Mouse (Mus musculus) MEL (cell line): ENCODE measurements around the gene 4833439L19Rik. TPM values are rescaled to one million over a fixed set of nuclear protein-coding genes. Genes with fewer than 3 reads are reported as not detected.
A peak's percentile ranks its signal among the peaks of the same experiment; 100 is the strongest.

Experiments
- DNase-seq: peaks from one replicate; pipeline ENCODE4 v3.0.0; 2011; ENCODE audit warnings: low read depth, low spot score
- H3K27ac ChIP-seq: 2 replicates; pipeline ENCODE4 v1.5.1; 2012; ENCODE audit warnings: low read depth, mild to moderate bottlenecking, control low read depth, low read length, moderate library complexity; ENCODE audit not compliant: control insufficient read depth
- H3K27me3 ChIP-seq, 2 experiments: fragments of 150-350 bp in 1 of 2; sonication (generic) in 1 of 2; 2 replicates each; pipeline ENCODE4 v1.6.1; 2012; ENCODE audit warnings: low read length in 2 of 2, mild to moderate bottlenecking in 2 of 2, improper control_type of control experiment in 1 of 2, moderate library complexity in 1 of 2; ENCODE audit not compliant: insufficient read depth in 2 of 2, control insufficient read depth in 1 of 2
- H3K36me3 ChIP-seq, 2 experiments: 2 replicates each; pipeline ENCODE4 v1.6.1; 2012 to 2014; ENCODE audit warnings: low read length in 2 of 2, improper control_type of control experiment in 1 of 2, inconsistent platforms in 1 of 2, mild to moderate bottlenecking in 1 of 2; ENCODE audit not compliant: insufficient read depth in 2 of 2, control insufficient read depth in 1 of 2
- H3K4me1 ChIP-seq, 2 experiments: fragments of 150-350 bp in 1 of 2; sonication (generic) in 1 of 2; 2 replicates each; pipeline ENCODE4 v1.6.1; 2012; ENCODE audit warnings: low read length in 2 of 2, improper control_type of control experiment in 1 of 2, mild to moderate bottlenecking in 1 of 2; ENCODE audit not compliant: insufficient read depth in 2 of 2, control insufficient read depth in 1 of 2
- H3K4me3 ChIP-seq, 2 experiments: fragments of 150-350 bp in 1 of 2; sonication (generic) in 1 of 2; 2 replicates each; pipeline ENCODE4 v1.5.1; 2012; ENCODE audit warnings: low read depth in 2 of 2, low read length in 2 of 2, mild to moderate bottlenecking in 2 of 2, moderate library complexity in 2 of 2, control low read depth in 1 of 2, improper control_type of control experiment in 1 of 2; ENCODE audit not compliant: control insufficient read depth in 1 of 2, insufficient read depth in 1 of 2
- H3K79me2 ChIP-seq: 2 replicates; pipeline ENCODE4 v1.6.1; 2012; ENCODE audit warnings: mild to moderate bottlenecking, low read length, moderate library complexity; ENCODE audit not compliant: control insufficient read depth, poor library complexity, insufficient read depth
- H3K9ac ChIP-seq: 2 replicates; pipeline ENCODE4 v1.6.1; 2012; ENCODE audit warnings: low read depth, mild to moderate bottlenecking, control low read depth, low read length, moderate library complexity; ENCODE audit not compliant: control insufficient read depth, poor library complexity, severe bottlenecking
- H3K9me3 ChIP-seq: fragments of 150-350 bp; sonication (generic); replicated peaks from 2 replicates; pipeline ENCODE4 v1.6.1; 2012; ENCODE audit warnings: mild to moderate bottlenecking, low read length, improper control_type of control experiment, moderate library complexity; ENCODE audit not compliant: insufficient read depth
- CHD2 ChIP-seq: IDR thresholded peaks from 2 replicates; pipeline ENCODE4 v1.6.1; 2011; ENCODE audit warnings: low read length, improper control_type of control experiment
- CTCF ChIP-seq, 3 experiments: IDR thresholded peaks in 2 of 3; conservative IDR thresholded peaks in 1 of 3; 2 replicates each; pipeline ENCODE4 v1.5.1; 2011 to 2012; ENCODE audit warnings: low read length in 3 of 3, low read depth in 2 of 3, mild to moderate bottlenecking in 2 of 3, improper control_type of control experiment in 1 of 3, inconsistent platforms in 1 of 3, mixed read lengths in 1 of 3, moderate library complexity in 1 of 3; ENCODE audit not compliant: control insufficient read depth in 1 of 3, insufficient read depth in 1 of 3, poor library complexity in 1 of 3, severe bottlenecking in 1 of 3
- EP300 ChIP-seq, 2 experiments: IDR thresholded peaks; 2 replicates each; pipeline ENCODE4 v1.6.1; 2011; ENCODE audit warnings: improper control_type of control experiment in 2 of 2, low read length in 2 of 2, low read depth in 1 of 2, mild to moderate bottlenecking in 1 of 2
- ETS1 ChIP-seq: IDR thresholded peaks from 2 replicates; pipeline ENCODE4 v1.6.1; 2012; ENCODE audit warnings: low read depth, mild to moderate bottlenecking, inconsistent platforms, low read length, improper control_type of control experiment, moderate library complexity
- HCFC1 ChIP-seq: IDR thresholded peaks from 2 replicates; pipeline ENCODE4 v1.6.1; 2012; ENCODE audit warnings: low read depth, mild to moderate bottlenecking, inconsistent platforms, low read length, improper control_type of control experiment, moderate library complexity
- JUND ChIP-seq: IDR thresholded peaks from 2 replicates; pipeline ENCODE4 v1.6.1; 2011; ENCODE audit warnings: low read depth, mild to moderate bottlenecking, improper control_type of control experiment, low read length
- KAT2A ChIP-seq: conservative IDR thresholded peaks from 2 replicates; pipeline ENCODE4 v1.6.1; 2012; ENCODE audit warnings: low read depth, low read length, improper control_type of control experiment, inconsistent platforms
- NELFE ChIP-seq: IDR thresholded peaks from 2 replicates; pipeline ENCODE4 v1.6.1; 2011; ENCODE audit warnings: low read depth, low read length, improper control_type of control experiment
- POLR2A ChIP-seq, 2 experiments: IDR thresholded peaks; 2 replicates each; pipeline ENCODE4 v1.6.1; 2011 to 2012; ENCODE audit warnings: low read length in 2 of 2, mild to moderate bottlenecking in 2 of 2, control low read depth in 1 of 2, improper control_type of control experiment in 1 of 2, low read depth in 1 of 2, moderate library complexity in 1 of 2; ENCODE audit not compliant: control insufficient read depth in 1 of 2, insufficient read depth in 1 of 2, poor library complexity in 1 of 2
- SIN3A ChIP-seq: IDR thresholded peaks from 2 replicates; pipeline ENCODE4 v1.6.1; 2012; ENCODE audit warnings: low read length, improper control_type of control experiment, inconsistent platforms
- UBTF ChIP-seq: IDR thresholded peaks from 2 replicates; pipeline ENCODE4 v1.6.1; 2012; ENCODE audit warnings: low read depth, mild to moderate bottlenecking, inconsistent platforms, low read length, improper control_type of control experiment, moderate library complexity, borderline replicate concordance; ENCODE audit not compliant: insufficient read depth
- USF2 ChIP-seq, 2 experiments: IDR thresholded peaks; 2 replicates each; pipeline ENCODE4 v1.6.1; 2011 to 2012; ENCODE audit warnings: improper control_type of control experiment in 2 of 2, low read length in 2 of 2, borderline replicate concordance in 1 of 2, inconsistent platforms in 1 of 2, low read depth in 1 of 2, mild to moderate bottlenecking in 1 of 2; ENCODE audit not compliant: insufficient read depth in 1 of 2
- ZMIZ1 ChIP-seq: IDR thresholded peaks from 2 replicates; pipeline ENCODE4 v1.6.1; 2012; ENCODE audit warnings: low read depth, mild to moderate bottlenecking, inconsistent platforms, low read length, improper control_type of control experiment, moderate library complexity
- ZNF384 ChIP-seq: IDR thresholded peaks from 2 replicates; pipeline ENCODE4 v1.6.1; 2012; ENCODE audit warnings: low read depth, mild to moderate bottlenecking, inconsistent platforms, low read length, improper control_type of control experiment
- polyA plus RNA-seq, 2 experiments: library from polyadenylated mRNA; stranded (reverse) in 1 of 2; unstranded in 1 of 2; fragments of >175 nt in 1 of 2; fragments of >200 nt in 1 of 2; gene quantifications; 2 replicates each; pipeline versions ENCODE4 v1.2.1 to v1.2.4; 2012; ENCODE audit warnings: low replicate concordance in 2 of 2, low read depth in 1 of 2; ENCODE audit not compliant: insufficient read length in 2 of 2, insufficient read depth in 1 of 2, missing spikeins in 1 of 2
- total RNA-seq: library from RNA; depleted of rRNA; stranded (reverse); fragments of 300-350 nt; gene quantifications from 2 replicates; pipeline ENCODE4 v1.2.3, GENCODE M21; 2012

4833439L19Rik gene
- total and polyA plus RNA-seq, 3 experiments, result 34.2 to 53.8 TPM; not detected in 1

DNA sequence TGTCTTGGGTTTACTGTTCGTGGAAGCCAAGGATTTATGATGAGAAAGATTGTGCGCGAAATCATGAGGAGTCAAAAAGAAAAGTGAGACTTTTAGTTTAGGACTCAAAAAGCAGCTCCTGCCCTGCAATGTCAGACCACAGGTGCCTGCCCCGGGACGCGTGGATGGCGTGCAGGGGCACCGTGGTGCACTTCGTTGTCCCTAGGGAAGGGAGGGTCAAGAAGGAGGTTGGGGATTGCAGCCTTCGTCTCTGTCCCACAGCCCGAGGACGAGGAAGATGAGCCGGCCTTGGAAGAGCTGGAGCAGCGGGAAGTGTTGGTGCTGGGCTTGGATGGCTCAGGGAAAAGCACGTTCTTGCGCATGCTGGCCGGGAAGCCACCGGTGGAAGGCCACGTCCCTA is 10.3 kb upstream of the 4833439L19Rik start:
- Histone ChIP-seq H3K9ac (peak overlapping the region; percentile 76), H3K4me1 (peaks cover 2 to 15% of the 10 kb centered on the region in 2 experiments), H3K79me2 (no peaks in the 10 kb centered on the region; the same call in 1 of the 2 replicates), H3K27me3 (no peaks in the 10 kb centered on the region), H3K4me3 (peak overlapping the region; percentile 73 to 92)
- no peak for DNase-seq
- TF ChIP-seq NELFE (no peak), JUND (no peak), POLR2A (IDR thresholded peaks at IDR 0.05; ENCODE audit: control insufficient read depth in 1 of 2, insufficient read depth in 1 of 2, low read depth in 1 of 2, low read length in 2 of 2, poor library complexity in 1 of 2) (no peak), EP300 (IDR thresholded peaks at IDR 0.05; ENCODE audit: low read depth in 1 of 2, low read length in 2 of 2) (no peak), ZNF384 (no peak), UBTF (no peak), SIN3A (no peak), USF2 (IDR thresholded peaks at IDR 0.05; ENCODE audit: borderline replicate concordance in 1 of 2, insufficient read depth in 1 of 2, low read depth in 1 of 2, low read length in 2 of 2) (no peak), ETS1 (no peak), CHD2 (no peak), KAT2A (no peak)
- TF ChIP-seq, all 39 proteins: peak for 0
- Histone ChIP-seq H3K36me3 (peaks cover 0 to 12% of the 10 kb centered on the region in 2 experiments; a peak in 2 of 4 replicates), H3K27ac (no peak overlapping the region), H3K9me3 (no peaks in the 10 kb centered on the region)

- H3K79me2 ChIP-seq, result no peaks in the 10 kb centered on the region; the same call in 1 of the 2 replicates
- TF ChIP-seq HCFC1 (peak; percentile 93), POLR2A (IDR thresholded peaks at IDR 0.05; ENCODE audit: control insufficient read depth in 1 of 2, insufficient read depth in 1 of 2, low read depth in 1 of 2, low read length in 2 of 2, poor library complexity in 1 of 2) (no peak; a peak in 1 of 4 replicates), ZMIZ1 (peak; percentile 27; the same call in 1 of the 2 replicates), NELFE (peak; percentile 51; the same call in 1 of the 2 replicates), CTCF (IDR thresholded peaks at IDR 0.05 in 2 of 3, conservative IDR thresholded peaks at IDR 0.05 in 1 of 3; ENCODE audit: control insufficient read depth in 1 of 3, insufficient read depth in 1 of 3, low read depth in 2 of 3, low read length in 3 of 3, poor library complexity in 1 of 3, severe bottlenecking in 1 of 3) (0 out of 6 replicates have a peak, but pooled peaks of 1 of the 3 experiments have one; percentile 29), SIN3A (peak; percentile 53; the same call in 1 of the 2 replicates)
- TF ChIP-seq, all 39 proteins: peak for 5
- H3K36me3 ChIP-seq, result peaks cover 0 to 12% of the 10 kb centered on the region in 2 experiments; a peak in 2 of 4 replicates
- H3K27me3 ChIP-seq, result no peaks in the 10 kb centered on the region
- H3K4me1 ChIP-seq, result peaks cover 2 to 15% of the 10 kb centered on the region in 2 experiments
- DNase-seq, result peak; percentile 71
- no peaks in the 10 kb centered on the region for H3K9me3 ChIP-seq
- H3K9ac ChIP-seq, result peak within 1 kb of the TSS; percentile 76
- peak within 1 kb of the TSS; percentile 73 to 92 for H3K4me3 ChIP-seq
- no peak within 1 kb of the TSS for H3K27ac ChIP-seq
These were observed 9.7 kb upstream of the 4833439L19Rik start, which contains the start of gene Arl10 for GRCm38 (mm10) chr13:54574854-54575481. Gene Arl10 (plus strand): TSS chr13:54575015.
